Mouse (Mus musculus) heart, embryonic 14.5 days (tissue): Measurements from ENCODE around the gene Nfic. TPM values are rescaled to one million over a fixed set of nuclear protein-coding genes. Genes with fewer than 3 reads are reported as not detected.

Experiments
- ATAC-seq: fragments of 200-750 bp; cut with Nextera tagmentation; 2 replicates; pipeline ENCODE4 v1.8.0; 2017; ENCODE audit warnings: low read depth, moderate TSS enrichment; ENCODE audit not compliant: insufficient number of reproducible peaks, insufficient read depth, low FRiP score
- H3K27ac ChIP-seq, 2 experiments: fragments of 200-500 bp in 1 of 2; fragments of 300-500 bp in 1 of 2; sonication (generic) in 1 of 2; replicated peaks in 1 of 2; 2 replicates each; pipeline ENCODE4 v1.5.1; 2012 to 2014; ENCODE audit warnings: low read depth in 2 of 2, low read length in 2 of 2, control low read depth in 1 of 2, mild to moderate bottlenecking in 1 of 2, mixed read lengths in 1 of 2; ENCODE audit not compliant: control insufficient read depth in 1 of 2, insufficient read depth in 1 of 2
- H3K27me3 ChIP-seq: fragments of 300-500 bp; sonication (generic); 2 replicates; pipeline ENCODE4 v1.6.1; 2014; ENCODE audit warnings: mild to moderate bottlenecking, low read length, control low read depth; ENCODE audit not compliant: control insufficient read depth, insufficient read depth
- H3K36me3 ChIP-seq: fragments of 300-500 bp; sonication (generic); 2 replicates; pipeline ENCODE4 v1.6.1; 2014; ENCODE audit warnings: mild to moderate bottlenecking, control low read depth, low read length, mixed read lengths; ENCODE audit not compliant: control insufficient read depth, insufficient read depth
- H3K4me1 ChIP-seq, 2 experiments: fragments of 200-500 bp in 1 of 2; fragments of 300-500 bp in 1 of 2; sonication (generic) in 1 of 2; 2 replicates each; pipeline ENCODE4 v1.6.1; 2012 to 2014; ENCODE audit warnings: low read length in 2 of 2, control low read depth in 1 of 2, mixed read lengths in 1 of 2; ENCODE audit not compliant: control insufficient read depth in 2 of 2, insufficient read depth in 2 of 2
- H3K4me2 ChIP-seq: fragments of 300-500 bp; sonication (generic); 2 replicates; pipeline ENCODE4 v1.6.1; 2014; ENCODE audit warnings: mild to moderate bottlenecking, low read length
- H3K4me3 ChIP-seq, 2 experiments: fragments of 200-500 bp in 1 of 2; fragments of 300-500 bp in 1 of 2; sonication (generic) in 1 of 2; 2 replicates each; pipeline ENCODE4 v1.5.1; 2012 to 2014; ENCODE audit warnings: low read length in 2 of 2, mild to moderate bottlenecking in 2 of 2, control low read depth in 1 of 2, low read depth in 1 of 2, moderate library complexity in 1 of 2; ENCODE audit not compliant: control insufficient read depth in 1 of 2, insufficient read depth in 1 of 2
- H3K9ac ChIP-seq: fragments of 300-500 bp; sonication (generic); 2 replicates; pipeline ENCODE4 v1.6.1; 2014; ENCODE audit warnings: mild to moderate bottlenecking, low read length
- H3K9me3 ChIP-seq: fragments of 300-500 bp; sonication (generic); 2 replicates; pipeline ENCODE4 v1.6.1; 2016; ENCODE audit warnings: low read length, control low read depth; ENCODE audit not compliant: control insufficient read depth
- WGBS: fragments of 180-500 bp; shearing (Covaris S2); extraction: QIAGEN DNeasy Blood & Tissue Kit; methylation state at CpG from one replicate; pipeline ENCODE4 v1.1.7; 2014; 5-methylcytosine and 5-hydroxymethylcytosine counted together
- polyA plus RNA-seq: library from polyadenylated mRNA; unstranded; fragments of >200 nt; fragmentation: Nextera tagmentation; extraction: Ambion mirVana; gene quantifications from 2 replicates; pipeline ENCODE4 v1.2.1, GENCODE M21; 2014

The Nfic gene
- polyA plus RNA-seq, 1 experiment from 2014 or later = 47.0 TPM

DNA sequence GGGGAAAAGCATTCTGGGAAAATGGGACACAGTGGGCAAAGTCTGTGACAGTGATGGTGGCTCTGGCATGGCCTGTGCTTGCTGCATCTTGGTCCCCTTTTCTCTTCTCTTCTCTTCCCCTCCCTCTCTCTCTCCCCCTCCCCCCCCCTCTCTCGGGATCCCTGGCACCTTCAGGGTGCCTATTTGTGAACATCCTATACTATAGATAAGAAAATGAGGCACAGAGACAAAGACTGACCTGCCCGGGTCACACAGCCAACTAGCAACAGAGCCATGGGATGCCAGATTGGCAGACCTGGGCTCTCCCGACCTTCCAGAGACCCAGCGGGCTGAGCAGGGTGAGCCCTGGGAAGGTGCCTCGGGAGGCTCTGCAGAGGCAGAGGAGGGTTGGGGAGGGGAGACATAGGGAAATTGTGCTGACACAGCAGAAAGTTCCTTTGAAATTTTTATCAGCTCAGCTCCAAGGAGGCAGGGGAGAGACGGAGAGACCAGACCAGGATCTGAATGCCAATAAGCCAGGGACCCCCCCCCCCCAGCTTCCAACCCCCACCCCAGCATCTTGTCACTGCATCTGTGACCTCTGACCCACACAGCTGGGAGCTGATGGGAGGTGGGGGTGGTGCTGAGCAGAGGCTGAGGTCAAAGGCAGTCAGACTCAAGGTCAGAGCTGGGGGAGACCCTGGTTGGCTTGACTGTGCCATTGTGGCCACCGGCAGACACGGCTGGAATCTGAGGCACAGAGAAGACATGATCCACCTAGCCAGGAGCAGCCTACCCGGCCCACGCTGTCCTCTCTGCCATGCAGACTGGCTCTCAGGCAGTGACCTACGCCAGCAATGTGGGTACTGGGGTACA is 37.0 kb downstream of the Nfic start:
- Histone ChIP-seq H3K4me1 (peaks cover 37 to 53% of the 10 kb centered on the region in 2 experiments), H3K27me3 (no peaks in the 10 kb centered on the region), H3K4me3 (no peak overlapping the region), H3K9me3 (no peaks in the 10 kb centered on the region), H3K27ac (no peak overlapping the region), H3K4me2 (no peak overlapping the region), H3K36me3 (peaks cover 34% of the 10 kb centered on the region), H3K9ac (peak overlapping the region; percentile 28; the same call in 1 of the 2 replicates)
- no peak for ATAC-seq
- 37% methylated on average over 11 of the region's 11 CpGs for WGBS

GRCm38 (mm10) chr10:81417227-81418215 is 37.9 kb downstream of the Nfic start:
- H3K27me3 ChIP-seq = no peaks in the 10 kb centered on the region
- WGBS = 56% methylated on average over 12 of the region's 12 CpGs
- no peak for ATAC-seq
- H3K4me1 ChIP-seq = peaks cover 45 to 63% of the 10 kb centered on the region in 2 experiments
- no peaks in the 10 kb centered on the region for H3K9me3 ChIP-seq
- H3K4me3 ChIP-seq = peak overlapping the region in 1 of 2 experiments; percentile 31; a peak in 3 of 4 replicates
- H3K36me3 ChIP-seq = peaks cover 40% of the 10 kb centered on the region
- peak overlapping the region in 1 of 2 experiments; percentile 59; a peak in 2 of 4 replicates for H3K27ac ChIP-seq
- peak overlapping the region; percentile 68 for H3K9ac ChIP-seq
- H3K4me2 ChIP-seq = peak overlapping the region; percentile 73

DNA sequence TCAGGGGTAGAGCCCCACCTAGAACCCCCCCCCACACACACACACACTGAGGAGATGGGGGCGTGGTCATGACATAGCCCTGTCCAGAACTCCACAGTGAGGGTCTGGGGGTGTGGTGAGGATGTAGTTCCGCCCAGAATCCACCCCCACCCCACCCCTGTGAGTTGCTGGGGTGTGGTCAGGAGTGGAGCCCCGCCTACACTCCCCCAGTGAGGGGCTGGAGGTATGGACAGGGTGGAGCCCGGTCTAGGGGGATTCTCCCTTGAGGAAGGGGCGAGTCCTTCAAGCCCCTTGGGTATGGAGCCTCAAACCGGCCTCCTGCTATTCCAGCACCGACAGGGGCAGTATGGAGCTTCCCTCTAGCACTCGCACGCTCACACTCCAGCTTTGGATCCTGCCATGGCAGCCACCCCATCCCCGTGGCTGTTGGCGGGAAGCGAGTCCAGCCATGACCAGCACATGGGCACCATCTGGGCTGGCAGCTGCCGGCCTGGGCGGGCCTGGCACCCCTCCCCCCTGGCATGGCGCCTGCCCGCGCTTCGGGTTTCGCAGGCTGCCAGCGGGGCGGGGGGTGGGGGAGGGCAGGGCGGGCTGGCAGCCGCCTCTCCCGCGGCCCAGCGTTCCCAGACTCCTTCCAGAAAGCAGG is 38.7 kb downstream of the Nfic start:
- ATAC-seq = peak; percentile 34
- H3K27ac ChIP-seq = peak overlapping the region in 1 of 2 experiments; percentile 59; a peak in 2 of 4 replicates
- H3K4me2 ChIP-seq = peak overlapping the region; percentile 73
- peaks cover 53 to 71% of the 10 kb centered on the region in 2 experiments for H3K4me1 ChIP-seq
- no peaks in the 10 kb centered on the region for H3K9me3 ChIP-seq
- WGBS = 4% methylated on average over 23 of the region's 26 CpGs
- no peaks in the 10 kb centered on the region for H3K27me3 ChIP-seq
- H3K36me3 ChIP-seq = peaks cover 42% of the 10 kb centered on the region
- H3K4me3 ChIP-seq = peak overlapping the region; percentile 31 to 32
- H3K9ac ChIP-seq = peak overlapping the region; percentile 68

DNA sequence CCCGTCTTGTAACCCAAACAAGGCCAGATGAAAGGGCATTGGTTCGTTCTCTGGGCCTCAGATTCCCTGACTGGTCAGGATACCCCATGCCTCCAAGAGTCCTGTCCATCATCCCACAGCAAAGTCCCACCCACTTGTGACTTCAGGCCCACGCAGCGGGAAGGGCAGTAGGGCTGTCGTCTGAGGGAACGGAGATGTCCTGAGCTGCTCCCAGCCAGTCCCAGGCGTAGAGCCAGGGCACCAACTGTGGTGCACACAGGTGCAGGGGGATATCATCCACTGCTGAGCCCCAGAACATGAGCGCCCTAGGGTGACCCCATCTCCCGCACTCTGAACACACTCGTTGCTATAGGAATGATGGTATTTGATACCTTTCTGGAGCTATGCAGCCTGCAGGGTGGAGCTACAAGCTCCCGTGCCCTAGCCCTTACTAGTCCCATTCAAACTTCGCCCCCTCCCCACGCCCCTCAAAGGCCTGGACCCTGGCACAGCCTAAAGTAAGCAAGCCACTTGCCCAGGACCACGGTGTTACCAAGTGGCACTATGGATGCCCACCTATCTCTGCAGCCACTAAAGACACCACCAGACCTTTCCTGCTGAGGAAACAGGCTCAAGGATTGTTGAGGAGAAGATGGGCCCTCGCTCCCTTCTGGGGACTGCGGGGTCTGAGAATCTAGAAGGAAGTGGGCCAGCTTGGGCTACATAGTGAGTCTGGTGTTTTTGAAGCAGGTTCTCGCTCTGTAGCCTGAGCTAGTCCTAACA is 39.7 kb downstream of the Nfic start:
- 73% methylated on average over 17 of the region's 17 CpGs for WGBS
- peaks cover 61 to 81% of the 10 kb centered on the region in 2 experiments for H3K4me1 ChIP-seq
- ATAC-seq = no peak
- no peaks in the 10 kb centered on the region for H3K27me3 ChIP-seq
- H3K9ac ChIP-seq = no peak overlapping the region
- no peak overlapping the region for H3K4me3 ChIP-seq
- H3K9me3 ChIP-seq = no peaks in the 10 kb centered on the region
- peaks cover 42% of the 10 kb centered on the region for H3K36me3 ChIP-seq
- no peak overlapping the region for H3K4me2 ChIP-seq
- no peak overlapping the region; a peak in 1 of 4 replicates for H3K27ac ChIP-seq

DNA sequence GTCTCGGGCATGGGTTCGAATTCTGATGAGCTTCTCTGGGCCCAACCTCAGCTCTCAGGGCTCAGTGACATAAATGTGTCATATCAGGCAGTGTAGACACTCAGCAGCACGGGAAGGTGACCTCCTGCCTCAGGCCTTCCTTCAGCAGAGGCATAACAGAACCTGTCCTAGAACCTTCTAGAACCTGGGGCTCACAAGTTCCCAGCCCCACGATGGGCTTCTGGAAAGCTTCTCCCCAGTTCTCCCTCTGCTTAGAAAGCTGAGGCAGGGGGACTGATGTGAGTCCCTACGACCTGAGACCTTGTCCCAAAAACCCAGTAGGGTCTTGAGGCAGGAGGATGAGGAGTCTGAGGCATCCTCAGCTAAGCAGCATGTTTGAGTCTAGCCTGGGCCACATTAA is 40.3 kb downstream of the Nfic start:
- H3K27me3 ChIP-seq = no peaks in the 10 kb centered on the region
- no peak for ATAC-seq
- H3K4me2 ChIP-seq = no peak overlapping the region
- WGBS = 85% methylated on average over 5 of the region's 5 CpGs
- H3K4me3 ChIP-seq = no peak overlapping the region
- H3K4me1 ChIP-seq = peaks cover 65 to 86% of the 10 kb centered on the region in 2 experiments
- H3K36me3 ChIP-seq = peaks cover 37% of the 10 kb centered on the region
- no peaks in the 10 kb centered on the region for H3K9me3 ChIP-seq
- H3K27ac ChIP-seq = no peak overlapping the region
- H3K9ac ChIP-seq = no peak overlapping the region

GRCm38 (mm10) chr10:81414682-81415081 is 40.8 kb downstream of the Nfic start:
- H3K4me3 ChIP-seq = no peak overlapping the region
- no peak for ATAC-seq
- peaks cover 32% of the 10 kb centered on the region for H3K36me3 ChIP-seq
- peaks cover 65 to 90% of the 10 kb centered on the region in 2 experiments for H3K4me1 ChIP-seq
- H3K9ac ChIP-seq = no peak overlapping the region; the same call in 1 of the 2 replicates
- H3K4me2 ChIP-seq = 0 out of 2 replicates have a peak overlapping the region, but pooled peaks have one; percentile 44
- no peaks in the 10 kb centered on the region for H3K9me3 ChIP-seq
- no peaks in the 10 kb centered on the region for H3K27me3 ChIP-seq
- 0 out of 4 replicates have a peak overlapping the region, but pooled peaks of 1 of the 2 experiments have one; percentile 44 for H3K27ac ChIP-seq
